Mouse (Mus musculus): ENCODE measurements around the gene Gm20388.

DNA sequence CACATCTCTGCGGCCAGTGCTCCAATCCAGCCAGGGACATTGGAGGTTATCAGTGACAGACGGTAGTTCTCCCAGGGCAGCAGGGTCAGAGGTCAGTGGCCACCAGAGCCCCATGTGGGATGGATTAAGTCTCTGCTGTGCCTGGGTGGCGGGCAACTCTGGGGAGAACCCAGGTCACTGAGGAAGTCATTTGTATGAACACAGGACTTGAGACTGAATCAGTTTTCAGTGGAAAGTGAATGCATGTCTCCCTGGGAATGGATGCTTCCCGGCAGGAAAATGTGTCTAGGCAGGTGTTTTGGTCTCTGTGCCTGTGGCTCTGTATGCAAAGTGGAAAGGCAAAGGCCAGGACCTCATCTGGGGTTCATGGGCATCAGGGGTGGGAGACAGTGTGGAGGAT is 922.6 kb downstream of the Gm20388 start:
- TF ChIP-seq POLR2A (IDR thresholded peaks at IDR 0.05; ENCODE audit: borderline replicate concordance, control insufficient read depth, low read depth, low read length): no peak
- no peak for TF ChIP-seq CTCF (IDR thresholded peaks at IDR 0.05; ENCODE audit: control insufficient read depth, insufficient read depth, low read length)

All from bone marrow, adult 2 months (tissue).